Mouse (Mus musculus): ENCODE measurements at regions not wholly inside any gene's neighbourhood (a gene's known extent, or its start where the extent isn't known, plus 50 kb on each side); places are given as distances from the start of the nearest gene placed in this dataset.

GRCm38 (mm10) chr6:4375465-4376037 lies 129.1 kb upstream of the Col1a2 start:
- WGBS, result 61% methylated on average over 12 of the region's 12 CpGs
- ATAC-seq (ENCODE audit: low FRiP score), result peak; percentile 66; the same call in 1 of the 2 replicates

DNA sequence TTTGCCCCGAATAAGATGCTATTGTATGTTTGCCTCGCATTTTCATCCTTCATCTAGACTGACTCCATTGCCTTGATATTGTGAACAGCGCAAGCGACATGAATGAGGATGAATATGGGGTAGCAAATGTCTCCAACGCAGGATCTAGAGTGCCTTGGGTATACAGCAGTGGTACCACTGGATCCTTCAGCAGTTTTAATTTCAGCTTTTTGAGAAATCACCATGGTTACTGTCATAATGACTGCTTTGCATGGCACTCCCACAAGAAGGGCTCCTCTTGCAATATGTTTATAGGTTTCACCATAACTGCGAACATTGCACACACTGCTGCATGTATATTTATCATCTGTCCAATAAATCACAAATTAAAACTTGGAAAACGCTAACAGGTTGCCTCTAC lies 107.8 kb upstream of the Col1a2 start:
- H3K9me3 ChIP-seq (ENCODE audit: control insufficient read depth, low read length), result no peaks in the 10 kb centered on the region
- H3K4me3 ChIP-seq (replicated peaks; ENCODE audit: low read length), result no peak overlapping the region
- no peak overlapping the region for H3K27ac ChIP-seq
- H3K4me1 ChIP-seq (replicated peaks; ENCODE audit: control insufficient read depth, insufficient read depth, low read length), result peaks cover 10% of the 10 kb centered on the region
- ATAC-seq (ENCODE audit: low FRiP score) (no peak), DNase-seq (ENCODE audit: low spot score) (no peak)
- no peak overlapping the region for H3K4me2 ChIP-seq (replicated peaks)
- 41% methylated on average over 7 of the region's 7 CpGs for WGBS
- no peak overlapping the region for H3K9ac ChIP-seq
- H3K27me3 ChIP-seq (ENCODE audit: control insufficient read depth, insufficient read depth, low read length), result no peaks in the 10 kb centered on the region
- no peaks in the 10 kb centered on the region for H3K36me3 ChIP-seq (replicated peaks; ENCODE audit: control insufficient read depth, insufficient read depth)

More at GRCm38 (mm10) chr6:4375465-4376037, 129.1 kb upstream of the Col1a2 start:
- Histone ChIP-seq H3K4me2 (replicated peaks) (peak overlapping the region; percentile 28), H3K27ac (no peak overlapping the region), H3K27me3 (ENCODE audit: control insufficient read depth, insufficient read depth, low read length) (no peaks in the 10 kb centered on the region), H3K9me3 (ENCODE audit: control insufficient read depth, low read length) (no peaks in the 10 kb centered on the region), H3K4me1 (replicated peaks; ENCODE audit: control insufficient read depth, insufficient read depth, low read length) (no peaks in the 10 kb centered on the region), H3K4me3 (replicated peaks; ENCODE audit: low read length) (no peak overlapping the region), H3K9ac (no peak overlapping the region), H3K36me3 (replicated peaks; ENCODE audit: control insufficient read depth, insufficient read depth) (no peaks in the 10 kb centered on the region)
- no peak for DNase-seq (ENCODE audit: low spot score)

DNA sequence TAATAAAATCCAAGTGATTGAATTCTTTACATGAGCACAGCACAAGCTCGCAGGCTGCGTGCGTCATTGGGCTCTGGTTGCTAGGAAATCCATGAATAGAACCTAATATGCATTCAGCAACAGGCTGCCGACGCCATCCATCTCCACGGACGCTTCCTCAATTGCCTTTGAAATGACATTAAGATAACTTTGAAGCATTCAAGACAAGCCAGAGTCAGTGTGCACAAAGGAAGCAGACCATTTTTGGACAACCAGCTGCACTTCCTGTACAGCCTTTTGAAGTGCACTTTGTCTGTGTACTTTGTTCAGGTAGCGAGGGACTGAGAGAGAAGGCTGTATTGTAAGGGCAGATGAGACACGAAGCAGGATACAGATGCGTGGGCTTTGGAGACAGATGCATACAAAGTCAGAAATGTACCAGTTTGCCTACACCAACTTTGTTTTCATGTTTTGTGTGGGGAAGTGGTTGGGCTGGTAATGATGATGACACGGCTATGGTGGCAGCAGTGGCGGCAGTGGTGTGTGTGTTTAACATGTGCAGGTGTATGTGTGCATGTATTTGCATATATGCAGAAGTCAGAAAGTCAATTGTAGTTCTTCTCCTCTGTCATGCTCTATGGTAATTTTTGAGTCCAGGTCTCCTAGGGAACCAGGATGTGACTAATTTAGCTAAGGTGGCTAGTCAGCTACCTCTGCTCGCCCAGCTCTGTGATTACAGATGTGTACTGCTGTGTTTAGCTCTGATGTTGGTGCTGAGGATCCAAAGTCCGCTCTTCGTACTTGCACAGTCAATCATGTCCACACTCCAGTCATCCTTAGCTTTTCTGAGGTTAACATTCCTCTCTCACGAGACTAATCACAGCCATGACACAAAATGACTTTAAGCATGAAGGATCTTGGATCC lies 106.7 kb upstream of the Col1a2 start:
- DNase-seq (ENCODE audit: low spot score) (peak; percentile 63), ATAC-seq (ENCODE audit: low FRiP score) (peak; percentile 35; the same call in 1 of the 2 replicates)
- Histone ChIP-seq H3K4me1 (replicated peaks; ENCODE audit: control insufficient read depth, insufficient read depth, low read length) (peaks cover 10% of the 10 kb centered on the region), H3K36me3 (replicated peaks; ENCODE audit: control insufficient read depth, insufficient read depth) (no peaks in the 10 kb centered on the region), H3K9ac (0 out of 2 replicates have a peak overlapping the region, but pooled peaks have one; percentile 8), H3K27me3 (ENCODE audit: control insufficient read depth, insufficient read depth, low read length) (no peaks in the 10 kb centered on the region), H3K27ac (no peak overlapping the region), H3K4me2 (replicated peaks) (peak overlapping the region; percentile 36), H3K4me3 (replicated peaks; ENCODE audit: low read length) (no peak overlapping the region), H3K9me3 (ENCODE audit: control insufficient read depth, low read length) (no peaks in the 10 kb centered on the region)
- 32% methylated on average over 16 of the region's 16 CpGs for WGBS

DNA sequence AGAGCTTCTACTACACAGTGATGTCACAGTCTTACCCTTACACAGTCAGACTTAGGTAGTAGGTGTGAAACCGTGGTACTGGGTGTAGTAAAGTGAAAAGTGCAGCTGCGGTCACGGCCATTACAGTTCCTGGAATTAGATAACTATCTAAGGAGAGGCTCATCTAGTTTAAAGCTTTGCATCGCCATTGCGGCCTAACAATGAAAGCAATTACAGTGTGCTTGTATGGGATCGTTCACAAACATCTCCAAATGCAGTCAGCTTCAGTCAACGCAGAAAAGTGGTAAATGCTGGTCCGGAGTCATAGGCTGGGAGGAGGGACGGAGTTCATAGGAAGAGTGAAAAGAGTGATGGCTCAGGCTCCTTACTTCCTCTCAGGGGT lies 106.0 kb upstream of the Col1a2 start:
- H3K36me3 ChIP-seq (replicated peaks; ENCODE audit: control insufficient read depth, insufficient read depth), result no peaks in the 10 kb centered on the region
- H3K9me3 ChIP-seq (ENCODE audit: control insufficient read depth, low read length), result no peaks in the 10 kb centered on the region
- no peak overlapping the region for H3K9ac ChIP-seq
- WGBS, result 86% methylated on average over 9 of the region's 9 CpGs
- H3K4me2 ChIP-seq (replicated peaks), result no peak overlapping the region
- DNase-seq (ENCODE audit: low spot score) (no peak), ATAC-seq (ENCODE audit: low FRiP score) (no peak)
- H3K4me3 ChIP-seq (replicated peaks; ENCODE audit: low read length), result no peak overlapping the region
- H3K4me1 ChIP-seq (replicated peaks; ENCODE audit: control insufficient read depth, insufficient read depth, low read length), result peaks cover 10% of the 10 kb centered on the region
- H3K27ac ChIP-seq, result no peak overlapping the region
- H3K27me3 ChIP-seq (ENCODE audit: control insufficient read depth, insufficient read depth, low read length), result no peaks in the 10 kb centered on the region

DNA sequence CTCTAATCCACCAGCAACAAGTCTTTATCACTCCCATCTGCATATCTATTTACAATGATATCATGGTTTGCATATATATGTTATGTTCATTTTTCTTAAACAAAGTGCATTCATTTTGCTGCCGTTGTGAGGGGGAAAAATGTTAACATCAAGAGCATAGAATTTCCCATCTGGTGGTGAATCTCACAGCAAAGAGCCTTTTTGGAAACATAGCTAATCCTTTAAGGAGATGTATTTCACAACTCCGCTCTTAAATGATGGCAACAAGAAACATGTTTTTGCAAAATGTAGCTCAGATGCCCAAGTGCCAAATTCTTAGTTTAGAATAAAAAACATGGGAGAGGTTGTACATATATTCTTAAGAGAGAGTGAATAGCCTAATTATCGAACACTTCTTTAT lies 99.3 kb upstream of the Col1a2 start:
- DNase-seq (ENCODE audit: low spot score), result no peak
- WGBS, result 92% methylated on average over 3 of the region's 3 CpGs

DNA sequence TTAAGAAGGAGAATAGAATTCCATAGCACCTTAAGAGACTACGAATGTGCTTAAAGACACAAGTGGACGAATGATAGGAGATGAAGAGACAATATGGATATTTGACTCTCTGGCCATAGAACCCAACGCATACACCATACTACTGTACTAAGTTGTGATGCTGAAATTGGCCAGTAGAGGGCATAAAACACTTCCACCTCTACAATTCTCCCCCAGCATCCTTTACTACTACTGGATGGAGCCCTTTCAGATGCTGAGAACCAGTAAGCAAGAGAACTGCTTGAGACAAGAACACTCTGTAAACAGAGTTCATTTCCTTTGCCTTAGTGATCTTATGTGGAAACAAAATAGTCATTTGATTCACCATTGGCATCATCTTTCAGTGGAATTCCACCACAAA lies 96.9 kb upstream of the Col1a2 start:
- DNase-seq (ENCODE audit: low spot score) (no peak), ATAC-seq (ENCODE audit: low FRiP score) (no peak)
- WGBS, result 65% methylated on average over 3 of the region's 3 CpGs
- H3K4me2 ChIP-seq (replicated peaks), result no peak overlapping the region
- no peak overlapping the region for H3K9ac ChIP-seq
- no peaks in the 10 kb centered on the region for H3K9me3 ChIP-seq (ENCODE audit: control insufficient read depth, low read length)
- no peak overlapping the region for H3K4me3 ChIP-seq (replicated peaks; ENCODE audit: low read length)
- H3K27ac ChIP-seq, result no peak overlapping the region
- no peaks in the 10 kb centered on the region for H3K27me3 ChIP-seq (ENCODE audit: control insufficient read depth, insufficient read depth, low read length)
- no peaks in the 10 kb centered on the region for H3K36me3 ChIP-seq (replicated peaks; ENCODE audit: control insufficient read depth, insufficient read depth)
- H3K4me1 ChIP-seq (replicated peaks; ENCODE audit: control insufficient read depth, insufficient read depth, low read length), result no peaks in the 10 kb centered on the region

More for the DNA sequence above, 99.3 kb upstream of the Col1a2 start:
- H3K27ac ChIP-seq, result no peak overlapping the region
- no peaks in the 10 kb centered on the region for H3K4me1 ChIP-seq (replicated peaks; ENCODE audit: control insufficient read depth, insufficient read depth, low read length)
- H3K9ac ChIP-seq, result no peak overlapping the region
- ATAC-seq (ENCODE audit: low FRiP score), result no peak
- H3K9me3 ChIP-seq (ENCODE audit: control insufficient read depth, low read length), result no peaks in the 10 kb centered on the region
- no peaks in the 10 kb centered on the region for H3K27me3 ChIP-seq (ENCODE audit: control insufficient read depth, insufficient read depth, low read length)
- no peak overlapping the region for H3K4me3 ChIP-seq (replicated peaks; ENCODE audit: low read length)
- H3K4me2 ChIP-seq (replicated peaks), result no peak overlapping the region
- no peaks in the 10 kb centered on the region for H3K36me3 ChIP-seq (replicated peaks; ENCODE audit: control insufficient read depth, insufficient read depth)

GRCm38 (mm10) chr6:4413201-4413600 lies 91.4 kb upstream of the Col1a2 start:
- H3K9ac ChIP-seq, result no peak overlapping the region
- H3K4me2 ChIP-seq (replicated peaks), result no peak overlapping the region
- H3K27ac ChIP-seq, result no peak overlapping the region
- H3K4me1 ChIP-seq (replicated peaks; ENCODE audit: control insufficient read depth, insufficient read depth, low read length), result no peaks in the 10 kb centered on the region; the same call in 1 of the 2 replicates
- H3K27me3 ChIP-seq (ENCODE audit: control insufficient read depth, insufficient read depth, low read length), result no peaks in the 10 kb centered on the region
- H3K4me3 ChIP-seq (replicated peaks; ENCODE audit: low read length), result no peak overlapping the region
- WGBS, result 56% methylated on average over 3 of the region's 3 CpGs
- H3K9me3 ChIP-seq (ENCODE audit: control insufficient read depth, low read length), result no peaks in the 10 kb centered on the region
- no peaks in the 10 kb centered on the region for H3K36me3 ChIP-seq (replicated peaks; ENCODE audit: control insufficient read depth, insufficient read depth)
- ATAC-seq (ENCODE audit: low FRiP score) (no peak), DNase-seq (ENCODE audit: low spot score) (no peak)

DNA sequence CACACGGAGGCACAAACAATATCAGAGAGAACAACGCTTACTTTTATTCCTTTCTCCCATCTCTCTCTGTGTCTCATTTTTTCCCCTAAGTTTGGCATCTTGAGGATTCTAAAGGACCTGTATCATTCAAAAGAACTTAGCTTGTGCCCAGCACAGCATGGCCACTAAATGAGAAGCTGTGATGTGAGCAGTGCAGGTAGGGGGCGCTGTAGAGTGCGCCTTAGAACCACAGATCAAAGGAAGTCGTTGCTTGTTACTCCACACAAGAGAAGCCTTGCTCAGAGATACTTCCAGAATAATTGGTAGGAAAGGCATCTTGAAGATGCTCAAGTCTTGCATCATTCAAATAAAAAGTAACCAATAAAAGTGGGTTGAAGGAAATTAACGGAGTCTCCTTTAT lies 90.4 kb upstream of the Col1a2 start:
- no peaks in the 10 kb centered on the region for H3K27me3 ChIP-seq (ENCODE audit: control insufficient read depth, insufficient read depth, low read length)
- ATAC-seq (ENCODE audit: low FRiP score) (no peak), DNase-seq (ENCODE audit: low spot score) (no peak)
- no peak overlapping the region for H3K27ac ChIP-seq
- 39% methylated on average over 6 of the region's 6 CpGs for WGBS
- no peaks in the 10 kb centered on the region for H3K9me3 ChIP-seq (ENCODE audit: control insufficient read depth, low read length)
- no peak overlapping the region for H3K9ac ChIP-seq
- no peak overlapping the region for H3K4me3 ChIP-seq (replicated peaks; ENCODE audit: low read length)
- no peaks in the 10 kb centered on the region; the same call in 1 of the 2 replicates for H3K4me1 ChIP-seq (replicated peaks; ENCODE audit: control insufficient read depth, insufficient read depth, low read length)
- H3K4me2 ChIP-seq (replicated peaks), result no peak overlapping the region
- H3K36me3 ChIP-seq (replicated peaks; ENCODE audit: control insufficient read depth, insufficient read depth), result no peaks in the 10 kb centered on the region

DNA sequence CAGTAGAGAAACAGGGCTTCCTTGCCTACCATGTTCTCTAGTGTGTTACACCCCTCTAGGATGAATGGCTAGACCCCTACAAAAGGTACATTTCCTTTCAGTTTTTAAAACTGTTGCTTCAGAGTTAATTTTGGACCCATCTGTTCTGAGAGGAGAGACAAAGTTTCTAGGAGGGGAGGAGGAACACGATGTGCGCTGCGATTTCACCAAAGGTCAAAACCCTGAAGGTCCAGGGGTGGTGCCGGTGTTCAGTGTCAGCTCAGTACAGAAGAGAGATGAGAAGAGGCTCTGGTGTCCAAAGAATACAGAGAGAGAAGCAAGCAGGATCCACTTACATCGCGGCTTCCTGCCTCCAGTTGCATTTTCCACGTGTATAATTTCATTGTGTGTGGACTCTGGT lies 89.4 kb upstream of the Col1a2 start:
- no peak overlapping the region for H3K4me3 ChIP-seq (replicated peaks; ENCODE audit: low read length)
- DNase-seq (ENCODE audit: low spot score), result no peak
- no peaks in the 10 kb centered on the region; the same call in 1 of the 2 replicates for H3K4me1 ChIP-seq (replicated peaks; ENCODE audit: control insufficient read depth, insufficient read depth, low read length)
- ATAC-seq (ENCODE audit: low FRiP score), result no peak
- H3K36me3 ChIP-seq (replicated peaks; ENCODE audit: control insufficient read depth, insufficient read depth), result no peaks in the 10 kb centered on the region
- H3K9ac ChIP-seq, result no peak overlapping the region
- H3K4me2 ChIP-seq (replicated peaks), result no peak overlapping the region
- no peaks in the 10 kb centered on the region for H3K9me3 ChIP-seq (ENCODE audit: control insufficient read depth, low read length)
- 83% methylated on average over 7 of the region's 7 CpGs for WGBS
- H3K27me3 ChIP-seq (ENCODE audit: control insufficient read depth, insufficient read depth, low read length), result no peaks in the 10 kb centered on the region
- H3K27ac ChIP-seq, result no peak overlapping the region
